ENCODE assay signal across 27 mouse cellular contexts in the genomic region with DNA sequence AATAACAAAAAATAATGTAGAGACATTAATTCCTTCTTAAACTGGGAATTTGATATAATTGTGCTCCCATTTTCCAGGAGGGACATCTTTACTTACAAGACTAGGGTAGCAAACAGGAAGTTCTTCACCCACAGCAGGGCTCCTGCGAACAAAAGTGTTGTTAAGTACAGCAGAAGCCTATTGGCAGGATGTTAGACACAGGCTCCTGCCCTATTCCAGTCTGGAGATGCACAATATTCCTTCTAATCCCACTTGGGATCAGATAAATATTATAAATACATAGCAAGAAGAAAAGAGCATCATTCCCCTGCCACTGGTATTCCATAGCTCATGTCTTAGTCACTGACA. TPM values are rescaled to one million over a fixed set of nuclear protein-coding genes. Genes with fewer than 3 reads are reported as not detected.
DNase-seq lines count a peak whose midpoint lies in the region; ATAC-seq and TF ChIP-seq lines count a peak whose summit lies in the region.
"Had no signal": no experiment of that assay in that cellular context is flagged by ENCODE, and none has a peak within 500 bp of the region (broad histone marks: within the 10 kb centered on the region; RNA-seq: fewer than 3 reads in every experiment).

No protein-coding gene starts in this region.

- no peak for DNase-seq in liver, adult 2 months (ENCODE audit: extremely low read depth, low read depth, low spot score)
- DNase-seq in liver, embryonic 11.5 days (ENCODE audit: low spot score) = no peak
- DNase-seq in ES-E14 (ENCODE audit: low read depth, low spot score) = no peak
- peak; percentile 63 for DNase-seq in ZHBTc4 (ENCODE audit: low read depth, low spot score)
- no peak for DNase-seq in layer of hippocampus, postnatal 25 days (ENCODE audit: extremely low spot score in 1 of 2, low spot score in 1 of 2)
- no peak for DNase-seq in thymus, postnatal 25 days
- DNase-seq: adrenal gland, adult 2 months; adrenal gland, postnatal 10 days; adrenal gland, postnatal 25 days; cerebellum, adult 11 months; cerebellum, adult 18-20 months; cerebellum, adult 8-10 months; cerebellum, adult 9-11 months; cerebellum, postnatal 14 days; cerebellum, postnatal 36 days; embryo, embryonic 11 days had no signal

- no peak for ATAC-seq in liver, embryonic 11.5 days (replicated peaks; ENCODE audit: low FRiP score)
- ATAC-seq: forebrain, embryonic 14.5 days; forebrain, embryonic 16.5 days had no signal

- H3K9ac ChIP-seq in liver, adult 2 months (ENCODE audit: low read depth, low read length) = no peak overlapping the region
- H3K9ac ChIP-seq in liver, embryonic 11.5 days (ENCODE audit: low read depth, low read length) = no peak overlapping the region
- H3K9ac ChIP-seq in ES-E14 (ENCODE audit: insufficient read depth, low read depth, low read length, poor library complexity, severe bottlenecking) = no peak overlapping the region
- H3K9ac ChIP-seq: embryonic facial prominence, embryonic 13.5 days; embryonic facial prominence, embryonic 15.5 days; forebrain, embryonic 12.5 days had no signal

- H3K36me3 ChIP-seq in liver, adult 2 months (ENCODE audit: control insufficient read depth, insufficient read depth, low read length) = peaks cover 71% of the 10 kb centered on the region
- no peaks in the 10 kb centered on the region for H3K36me3 ChIP-seq in liver, embryonic 11.5 days (ENCODE audit: control insufficient read depth, insufficient read depth, low read length)
- H3K36me3 ChIP-seq in E14TG2a.4 (ENCODE audit: insufficient read depth, low read length) = peaks cover 16% of the 10 kb centered on the region
- peaks cover 2% of the 10 kb centered on the region; the same call in 1 of the 2 replicates for H3K36me3 ChIP-seq in ES-E14 (ENCODE audit: control insufficient read depth, insufficient read depth, low read length, poor library complexity, severe bottlenecking)
- H3K36me3 ChIP-seq: embryonic facial prominence, embryonic 13.5 days; embryonic facial prominence, embryonic 15.5 days; forebrain, embryonic 10.5 days; forebrain, embryonic 12.5 days had no signal

- no peak overlapping the region for H3K4me3 ChIP-seq in liver, adult 2 months (ENCODE audit: insufficient read depth, low read depth, low read length)
- H3K4me3 ChIP-seq in liver, embryonic 11.5 days (ENCODE audit: low read depth, low read length) = no peak overlapping the region
- H3K4me3 ChIP-seq in E14TG2a.4 (replicated peaks; ENCODE audit: low read length) (peak overlapping the region; percentile 27; the same call in 1 of the 2 replicates), ES-E14 (ENCODE audit: insufficient read depth in 1 of 2, low read depth in 1 of 2, low read length in 2 of 2, poor library complexity in 1 of 2, severe bottlenecking in 1 of 2) (no peak overlapping the region)
- H3K4me3 ChIP-seq: embryonic facial prominence, embryonic 13.5 days; embryonic facial prominence, embryonic 15.5 days; erythroblast, embryonic 14.5 days; forebrain, embryonic 10.5 days; forebrain, embryonic 12.5 days had no signal

- TF ChIP-seq POLR2A in liver, adult 2 months (IDR thresholded peaks at IDR 0.05; ENCODE audit: extremely low read depth, insufficient read depth, low read length) = no peak

- H3K27ac ChIP-seq in liver, adult 2 months (replicated peaks; ENCODE audit: insufficient read depth, low read depth, low read length) = peak overlapping the region; percentile 64
- no peak overlapping the region for H3K27ac ChIP-seq in liver, embryonic 11.5 days (ENCODE audit: low read depth, low read length)
- H3K27ac ChIP-seq in ES-E14 (ENCODE audit: insufficient read depth, low read depth, low read length, poor library complexity, severe bottlenecking) = peak overlapping the region; percentile 57; the same call in 1 of the 2 replicates
- H3K27ac ChIP-seq: embryonic facial prominence, embryonic 13.5 days; embryonic facial prominence, embryonic 15.5 days; forebrain, embryonic 10.5 days; forebrain, embryonic 12.5 days had no signal

- TF ChIP-seq CTCF in liver, adult 2 months (IDR thresholded peaks at IDR 0.05; ENCODE audit: low read depth, low read length) = no peak
- TF ChIP-seq CTCF in E14TG2a.4 (conservative IDR thresholded peaks at IDR 0.05; ENCODE audit: low read length) = no peak

- no peaks in the 10 kb centered on the region for H3K9me3 ChIP-seq in liver, embryonic 11.5 days (ENCODE audit: control insufficient read depth, low read length)
- H3K9me3 ChIP-seq in E14TG2a.4 (ENCODE audit: low read length) (peaks cover 11% of the 10 kb centered on the region; the same call in 1 of the 2 replicates), ES-E14 (ENCODE audit: control insufficient read depth, insufficient read depth, low read depth, low read length) (no peaks in the 10 kb centered on the region)
- H3K9me3 ChIP-seq: embryonic facial prominence, embryonic 13.5 days; embryonic facial prominence, embryonic 15.5 days; forebrain, embryonic 10.5 days; forebrain, embryonic 12.5 days had no signal

- 24% methylated on average over 1 of the region's 1 CpGs for WGBS in liver, adult 2 months
- WGBS in liver, embryonic 11.5 days = 71% methylated on average over 1 of the region's 1 CpGs

- in situ Hi-C loops in ES-E14 (cut with MboI; ENCODE audit: low sequenced_read_pairs in 2 of 2, unreplicated experiment in 2 of 2) = no loop called here

- no peaks in the 10 kb centered on the region for H3K27me3 ChIP-seq in liver, adult 2 months (ENCODE audit: control insufficient read depth, insufficient read depth, low read length)
- no peaks in the 10 kb centered on the region for H3K27me3 ChIP-seq in liver, embryonic 11.5 days (replicated peaks; ENCODE audit: control insufficient read depth, insufficient read depth, low read length)
- H3K27me3 ChIP-seq in E14TG2a.4 (ENCODE audit: insufficient read depth, low read length) = no peaks in the 10 kb centered on the region
- H3K27me3 ChIP-seq: embryonic facial prominence, embryonic 13.5 days; embryonic facial prominence, embryonic 15.5 days; forebrain, embryonic 12.5 days had no signal

- no peaks in the 10 kb centered on the region for H3K79me2 ChIP-seq in liver, adult 2 months (ENCODE audit: control insufficient read depth, insufficient read depth, low read length)

- peaks cover 18% of the 10 kb centered on the region for H3K4me1 ChIP-seq in liver, adult 2 months (ENCODE audit: control insufficient read depth, insufficient read depth, low read length)
- H3K4me1 ChIP-seq in liver, embryonic 11.5 days (replicated peaks; ENCODE audit: control insufficient read depth, insufficient read depth, low read length) = no peaks in the 10 kb centered on the region
- H3K4me1 ChIP-seq in E14TG2a.4 (replicated peaks; ENCODE audit: low read depth, low read length) (peaks cover 81% of the 10 kb centered on the region), ES-E14 (ENCODE audit: control insufficient read depth in 2 of 2, insufficient read depth in 2 of 2, low read length in 2 of 2, poor library complexity in 1 of 2) (peaks cover 7 to 10% of the 10 kb centered on the region in 2 experiments; a peak in 3 of 4 replicates)
- H3K4me1 ChIP-seq: embryonic facial prominence, embryonic 15.5 days; forebrain, embryonic 12.5 days had no signal

- H3K4me2 ChIP-seq in liver, embryonic 11.5 days = no peak overlapping the region
- H3K4me2 ChIP-seq: embryonic facial prominence, embryonic 13.5 days; embryonic facial prominence, embryonic 15.5 days; forebrain, embryonic 12.5 days had no signal

TF ChIP-seq in ES-E14, 5 proteins besides CTCF, POLR2A, EP300 and RAD21:
- TF ChIP-seq ZNF384 (IDR thresholded peaks at IDR 0.05; ENCODE audit: low read depth, low read length) = no peak
- no peak for TF ChIP-seq HCFC1 (IDR thresholded peaks at IDR 0.05; ENCODE audit: borderline replicate concordance, insufficient read depth, low read length)
- TF ChIP-seq CHD2 (IDR thresholded peaks at IDR 0.05; ENCODE audit: low read depth, low read length) = no peak

RNA-seq across cellular contexts. Expression of gene Gsta3, which starts 12.9 kb away (rescaled TPM):
- total RNA-seq in liver, adult 2 months (2014; rRNA removed) = 1,830 and 2,301 TPM in 2 replicates
- polyA plus RNA-seq in liver, adult 2 months (2012; rRNA removed) = 586 and 693 TPM in 2 replicates
- 0.62 and 1.5 TPM in 2 replicates for polyA plus RNA-seq in liver, embryonic 11.5 days (2014; fragmentation: Nextera tagmentation; extraction: Ambion mirVana)
- 4.5 and 11.7 TPM in 2 replicates for total RNA-seq in ES-E14 (2012; rRNA removed)
- 1 to 10 TPM in 1 of 2 experiments, under 1 TPM in 1; 0.92 to 1.1 TPM for total RNA-seq in layer of hippocampus, postnatal 25 days (2021)
- total RNA-seq: common myeloid progenitor, adult 5-6 weeks had no signal
- polyA plus RNA-seq: C2C12; embryonic facial prominence, embryonic 11.5 days had no signal

RNA-seq across cellular contexts. Expression of gene Tmem14a, which starts 34.9 kb away (rescaled TPM):
- 6.2 and 8.1 TPM in 2 replicates for total RNA-seq in liver, adult 2 months (2014; rRNA removed)
- polyA plus RNA-seq in liver, adult 2 months (2012; rRNA removed) = 3.0 and 3.8 TPM in 2 replicates
- polyA plus RNA-seq in liver, embryonic 11.5 days (2014; fragmentation: Nextera tagmentation; extraction: Ambion mirVana) = 6.8 and 8.0 TPM in 2 replicates
- total RNA-seq in ES-E14 (2012; rRNA removed) = 5.7 and 5.8 TPM in 2 replicates
- total RNA-seq in layer of hippocampus, postnatal 25 days (2021) = 10 to 100 TPM; 26.3 to 26.8 TPM
- polyA plus RNA-seq: erythroblast, embryonic 14.5 days had no signal

Comparison
In these comparisons a context has a peak if more than half of its experiments do, and no peak if none do; other contexts are left out.
1. RNA of gene Gsta3, which starts 12.9 kb away (total RNA-seq): 1,830 to 2,301 TPM in liver, adult 2 months; 4.5 to 11.7 TPM in ES-E14 and 0.92 to 1.1 TPM in layer of hippocampus, postnatal 25 days; every median in the first group is over 100 times any median in the second.